In genomic region chr6:127034760-127035159, GRCm38 (mm10) we compare ENCODE assay signal across 8 mouse cellular contexts. TPM values are rescaled to one million over a fixed set of nuclear protein-coding genes. Genes with fewer than 3 reads are reported as not detected.
A peak's percentile ranks its signal among the peaks of the same experiment; 100 is the strongest.
DNase-seq lines count a peak whose midpoint lies in the region; ATAC-seq and TF ChIP-seq lines count a peak whose summit lies in the region.

No protein-coding gene starts in this region.

- no peaks in the 10 kb centered on the region for H3K27me3 ChIP-seq in embryonic facial prominence, embryonic 12.5 days

- no peaks in the 10 kb centered on the region for H3K9me3 ChIP-seq in embryonic facial prominence, embryonic 12.5 days

- ATAC-seq in embryonic facial prominence, embryonic 12.5 days (ENCODE audit: insufficient number of reproducible peaks, insufficient read depth, low FRiP score, low TSS enrichment): no peak
- ATAC-seq in inflammation-experienced regulatory T-cells, adult 6 months: peak; percentile 32

- H3K4me1 ChIP-seq in embryonic facial prominence, embryonic 12.5 days: 0 out of 2 replicates have a peak, but pooled peaks cover 5% of the 10 kb centered on the region

- no peak for DNase-seq in gastrocnemius, adult 2 months
- no peak for DNase-seq in gastrocnemius, postnatal 10 days
- peak; percentile 84 for DNase-seq in ES-CJ7 (ENCODE audit: low read depth, low spot score)
- DNase-seq in mesoderm, embryonic 11.5 days (ENCODE audit: low read depth, low spot score): peak; percentile 52
- no peak for DNase-seq in ovary, postnatal 36 days (ENCODE audit: low spot score)
- no peak for DNase-seq in cerebellum, postnatal 36 days

- peak overlapping the region; percentile 34; the same call in 1 of the 2 replicates for H3K4me2 ChIP-seq in embryonic facial prominence, embryonic 12.5 days (replicated peaks)

- 31% methylated on average over 10 of the region's 10 CpGs for WGBS in embryonic facial prominence, embryonic 12.5 days

- intact Hi-C loops in gastrocnemius, adult 2 months (cut with DNase I): loop anchor here (1.0 to 5.0 kb wide), 2 partner anchors 79 to 88 kb away; no protein-coding TSS in a partner anchor

- peak overlapping the region; percentile 26 for H3K4me3 ChIP-seq in gastrocnemius, adult 2 months
- H3K4me3 ChIP-seq in embryonic facial prominence, embryonic 12.5 days: no peak overlapping the region

- no peaks in the 10 kb centered on the region for H3K36me3 ChIP-seq in embryonic facial prominence, embryonic 12.5 days

- no peak overlapping the region for H3K9ac ChIP-seq in embryonic facial prominence, embryonic 12.5 days

- TF ChIP-seq CTCF in gastrocnemius, adult 2 months (IDR thresholded peaks at IDR 0.05): peak; percentile 65

- no peak overlapping the region for H3K27ac ChIP-seq in gastrocnemius, adult 2 months
- H3K27ac ChIP-seq in embryonic facial prominence, embryonic 12.5 days: no peak overlapping the region

RNA-seq across cellular contexts. Expression of gene Fgf6, which starts 19.4 kb away (rescaled TPM):
- 1 to 10 TPM; 2.3 to 3.5 TPM for total RNA-seq in gastrocnemius, adult 2 months (2021)
- total RNA-seq in gastrocnemius, postnatal 10 days (2021): 1 to 10 TPM; 5.2 to 9.8 TPM
- polyA plus RNA-seq in embryonic facial prominence, embryonic 12.5 days (2016; fragmentation: Nextera tagmentation; extraction: Ambion mirVana): 0.24 and 0.29 TPM in 2 replicates
- polyA plus RNA-seq in inflammation-experienced regulatory T-cells, adult 6 months (2017; shearing (Covaris generic)): not detected

RNA-seq across cellular contexts. Expression of gene Fgf23, which starts 37.9 kb away (rescaled TPM):
- not detected for total RNA-seq in gastrocnemius, adult 2 months (2021)
- total RNA-seq in gastrocnemius, postnatal 10 days (2021): under 1 TPM in 1 of 2 experiments, not detected in 1; 0.14 TPM
- polyA plus RNA-seq in embryonic facial prominence, embryonic 12.5 days (2016; fragmentation: Nextera tagmentation; extraction: Ambion mirVana): 0.09 and 0.20 TPM in 2 replicates
- under 1 TPM in 1 of 3 experiments, not detected in 2; 0.26 TPM for polyA plus RNA-seq in inflammation-experienced regulatory T-cells, adult 6 months (2017; shearing (Covaris generic))

Comparison
In these comparisons a context has a peak if more than half of its experiments do, and no peak if none do; other contexts are left out.
1. DNase-seq: peak in ES-CJ7 (single experiment) and mesoderm, embryonic 11.5 days (single experiment); none in gastrocnemius, adult 2 months (single experiment), gastrocnemius, postnatal 10 days (single experiment), ovary, postnatal 36 days (single experiment) and cerebellum, postnatal 36 days (0 of 2).